Mouse (Mus musculus) neural tube, embryonic 14.5 days (tissue): Measurements from ENCODE around the gene Qsox1. TPM values are rescaled to one million over a fixed set of nuclear protein-coding genes. Genes with fewer than 3 reads are reported as not detected.

ENCODE experiments used
- ATAC-seq: fragments of 200-750 bp; cut with Nextera tagmentation; 2 replicates; pipeline ENCODE4 v1.8.0; 2017; ENCODE audit warnings: low read depth, mild to moderate bottlenecking, moderate TSS enrichment, moderate library complexity
- H3K27ac ChIP-seq: fragments of 300-500 bp; sonication (generic); 2 replicates; pipeline ENCODE4 v1.5.1; 2014; ENCODE audit warnings: low read depth, mild to moderate bottlenecking, control low read depth, low read length, moderate library complexity, mixed read lengths
- H3K27me3 ChIP-seq: fragments of 300-500 bp; sonication (generic); 2 replicates; pipeline ENCODE4 v1.6.1; 2014; ENCODE audit warnings: low read length; ENCODE audit not compliant: control insufficient read depth, insufficient read depth
- H3K36me3 ChIP-seq: fragments of 300-500 bp; sonication (generic); 2 replicates; pipeline ENCODE4 v1.6.1; 2014; ENCODE audit warnings: low read length, mixed read lengths; ENCODE audit not compliant: control insufficient read depth, insufficient read depth
- H3K4me1 ChIP-seq: fragments of 300-500 bp; sonication (generic); 2 replicates; pipeline ENCODE4 v1.6.1; 2014; ENCODE audit warnings: low read length; ENCODE audit not compliant: control insufficient read depth, insufficient read depth
- H3K4me2 ChIP-seq: fragments of 300-500 bp; sonication (generic); 2 replicates; pipeline ENCODE4 v1.6.1; 2014; ENCODE audit warnings: mild to moderate bottlenecking, low read depth, low read length, control low read depth
- H3K4me3 ChIP-seq: fragments of 300-500 bp; sonication (generic); 2 replicates; pipeline ENCODE4 v1.5.1; 2014; ENCODE audit warnings: low read depth, low read length, control low read depth, mixed read lengths
- H3K9ac ChIP-seq: fragments of 300-500 bp; sonication (generic); replicated peaks from 2 replicates; pipeline ENCODE4 v1.6.1; 2014; ENCODE audit warnings: low read depth, mild to moderate bottlenecking, control low read depth, low read length, mixed read lengths
- H3K9me3 ChIP-seq: fragments of 300-500 bp; sonication (generic); 2 replicates; pipeline ENCODE4 v1.6.1; 2016; ENCODE audit warnings: low read length; ENCODE audit not compliant: control insufficient read depth
- WGBS: fragments of 180-500 bp; shearing (Covaris S2); extraction: QIAGEN DNeasy Blood & Tissue Kit; methylation state at CpG from one replicate; pipeline ENCODE4 v1.1.7; 2014; 5-methylcytosine and 5-hydroxymethylcytosine counted together
- polyA plus RNA-seq: library from polyadenylated mRNA; unstranded; fragments of >200 nt; fragmentation: Nextera tagmentation; extraction: Ambion mirVana; gene quantifications from 2 replicates; pipeline ENCODE4 v1.2.1, GENCODE M21; 2014

Gene Qsox1
- polyA plus RNA-seq, 1 experiment from 2014 or later: 10.4 TPM

- WGBS: 26% methylated on average over 16 of the region's 16 CpGs
These were observed 22.3 kb downstream of the Qsox1 start for GRCm38 (mm10) chr1:155790111-155790974.

DNA sequence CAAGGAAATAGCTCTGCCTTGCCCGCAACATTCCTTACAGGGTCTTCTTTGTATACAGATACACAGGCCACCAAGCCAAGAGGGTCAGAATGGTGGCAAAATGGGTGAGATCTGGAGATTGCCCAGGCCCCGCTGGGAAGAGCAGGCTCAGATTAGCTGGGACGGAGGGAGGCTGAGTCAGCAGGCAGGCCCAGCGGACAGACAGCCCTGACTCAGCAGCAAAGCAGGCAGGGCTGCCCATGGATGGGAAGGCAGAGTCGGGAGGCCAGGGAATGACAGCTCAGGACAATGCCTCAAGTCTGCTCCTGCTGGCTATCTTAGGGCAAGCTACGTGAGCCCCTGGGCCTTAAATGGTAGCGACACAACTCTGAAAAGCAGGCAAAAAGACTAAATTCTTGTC lies 26.8 kb downstream of the Qsox1 start:
- Histone ChIP-seq H3K27ac (no peak overlapping the region), H3K4me1 (peaks cover 9% of the 10 kb centered on the region), H3K4me2 (no peak overlapping the region), H3K9ac (no peak overlapping the region), H3K27me3 (peaks cover 2% of the 10 kb centered on the region; the same call in 1 of the 2 replicates), H3K36me3 (peaks cover 16% of the 10 kb centered on the region), H3K9me3 (no peaks in the 10 kb centered on the region), H3K4me3 (no peak overlapping the region)
- ATAC-seq: no peak
- 59% methylated on average over 7 of the region's 7 CpGs for WGBS

More at GRCm38 (mm10) chr1:155790111-155790974, 22.3 kb downstream of the Qsox1 start:
- Histone ChIP-seq H3K27ac (peak overlapping the region; percentile 45), H3K4me2 (no peak overlapping the region), H3K9ac (no peak overlapping the region; the same call in 1 of the 2 replicates), H3K27me3 (no peaks in the 10 kb centered on the region), H3K36me3 (peaks cover 11% of the 10 kb centered on the region; the same call in 1 of the 2 replicates), H3K4me1 (peaks cover 12% of the 10 kb centered on the region), H3K4me3 (no peak overlapping the region), H3K9me3 (no peaks in the 10 kb centered on the region)
- ATAC-seq: peak; percentile 78

GRCm38 (mm10) chr1:155784343-155785205 lies 28.1 kb downstream of the Qsox1 start:
- Histone ChIP-seq H3K9ac (no peak overlapping the region), H3K27me3 (peaks cover 2% of the 10 kb centered on the region; the same call in 1 of the 2 replicates), H3K4me3 (no peak overlapping the region), H3K9me3 (no peaks in the 10 kb centered on the region), H3K27ac (no peak overlapping the region), H3K4me2 (no peak overlapping the region), H3K4me1 (no peaks in the 10 kb centered on the region), H3K36me3 (peaks cover 16% of the 10 kb centered on the region)
- 32% methylated on average over 19 of the region's 19 CpGs for WGBS
- ATAC-seq: peak; percentile 49; the same call in 1 of the 2 replicates

DNA sequence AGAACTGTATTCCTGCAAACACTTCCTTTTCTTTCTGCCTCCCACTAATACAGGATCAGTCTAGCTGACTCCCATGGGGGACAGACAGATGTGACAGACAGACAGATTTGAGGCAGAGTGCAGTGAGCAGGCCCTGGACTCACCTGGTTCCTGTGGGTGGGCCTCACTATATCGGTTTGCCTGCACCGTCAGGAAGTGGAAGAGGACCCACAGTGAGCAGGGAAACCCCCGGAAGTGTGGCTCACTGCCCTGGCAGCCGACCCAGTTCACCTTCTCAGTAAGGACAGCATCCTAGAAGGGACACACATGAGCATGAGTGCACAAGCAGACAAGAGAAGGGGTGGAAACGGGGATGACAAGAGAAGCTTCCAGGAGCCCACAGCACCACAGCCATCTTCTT lies 30.3 kb downstream of the Qsox1 start:
- H3K4me2 ChIP-seq: no peak overlapping the region
- H3K4me3 ChIP-seq: no peak overlapping the region
- no peaks in the 10 kb centered on the region for H3K9me3 ChIP-seq
- no peaks in the 10 kb centered on the region for H3K4me1 ChIP-seq
- H3K36me3 ChIP-seq: peaks cover 6% of the 10 kb centered on the region; the same call in 1 of the 2 replicates
- H3K27me3 ChIP-seq: peaks cover 5% of the 10 kb centered on the region
- no peak for ATAC-seq
- H3K9ac ChIP-seq: no peak overlapping the region
- 89% methylated on average over 5 of the region's 5 CpGs for WGBS
- H3K27ac ChIP-seq: no peak overlapping the region

- 74% methylated on average over 14 of the region's 14 CpGs for WGBS
- peaks cover 6% of the 10 kb centered on the region; the same call in 1 of the 2 replicates for H3K36me3 ChIP-seq
- no peak overlapping the region for H3K27ac ChIP-seq
- H3K4me1 ChIP-seq: no peaks in the 10 kb centered on the region
- no peak overlapping the region for H3K4me2 ChIP-seq
- no peak for ATAC-seq
- H3K9ac ChIP-seq: no peak overlapping the region
- H3K27me3 ChIP-seq: peaks cover 5% of the 10 kb centered on the region
- H3K4me3 ChIP-seq: no peak overlapping the region
- no peaks in the 10 kb centered on the region for H3K9me3 ChIP-seq
These were observed 34.8 kb downstream of the Qsox1 start for GRCm38 (mm10) chr1:155777641-155778625.

DNA sequence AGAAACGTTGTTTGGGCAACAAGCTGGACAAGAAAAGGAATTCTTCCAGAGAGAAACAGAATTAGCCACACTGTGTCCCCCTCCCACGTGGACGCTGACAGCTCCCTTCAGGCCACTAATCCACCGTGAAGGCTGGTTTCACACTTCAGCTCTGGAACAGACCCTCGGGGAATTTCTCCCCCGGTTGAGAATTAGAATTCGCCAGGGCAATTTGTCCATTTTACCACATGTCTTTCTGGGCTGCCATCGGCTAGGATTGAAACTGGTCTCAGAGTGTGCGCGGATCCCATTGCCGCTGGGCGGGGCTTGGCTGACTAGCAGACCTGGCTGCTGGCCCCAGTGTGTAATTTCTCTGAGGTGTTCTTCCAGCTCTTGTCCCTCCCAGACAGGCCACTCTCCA lies 53.5 kb downstream of the Qsox1 start:
- Histone ChIP-seq H3K4me3 (no peak overlapping the region), H3K9ac (no peak overlapping the region), H3K4me1 (no peaks in the 10 kb centered on the region), H3K27me3 (peaks cover 19% of the 10 kb centered on the region), H3K36me3 (no peaks in the 10 kb centered on the region), H3K27ac (no peak overlapping the region), H3K9me3 (no peaks in the 10 kb centered on the region), H3K4me2 (no peak overlapping the region)
- peak; percentile 86 for ATAC-seq
- 23% methylated on average over 12 of the region's 12 CpGs for WGBS

GRCm38 (mm10) chr1:155758711-155759110 lies 54.0 kb downstream of the Qsox1 start:
- no peak for ATAC-seq
- H3K4me1 ChIP-seq: no peaks in the 10 kb centered on the region
- WGBS: 74% methylated on average over 4 of the region's 4 CpGs
- peaks cover 22% of the 10 kb centered on the region for H3K27me3 ChIP-seq
- no peak overlapping the region for H3K4me2 ChIP-seq
- no peak overlapping the region for H3K4me3 ChIP-seq
- H3K9me3 ChIP-seq: no peaks in the 10 kb centered on the region
- H3K36me3 ChIP-seq: no peaks in the 10 kb centered on the region
- H3K27ac ChIP-seq: no peak overlapping the region
- H3K9ac ChIP-seq: no peak overlapping the region

DNA sequence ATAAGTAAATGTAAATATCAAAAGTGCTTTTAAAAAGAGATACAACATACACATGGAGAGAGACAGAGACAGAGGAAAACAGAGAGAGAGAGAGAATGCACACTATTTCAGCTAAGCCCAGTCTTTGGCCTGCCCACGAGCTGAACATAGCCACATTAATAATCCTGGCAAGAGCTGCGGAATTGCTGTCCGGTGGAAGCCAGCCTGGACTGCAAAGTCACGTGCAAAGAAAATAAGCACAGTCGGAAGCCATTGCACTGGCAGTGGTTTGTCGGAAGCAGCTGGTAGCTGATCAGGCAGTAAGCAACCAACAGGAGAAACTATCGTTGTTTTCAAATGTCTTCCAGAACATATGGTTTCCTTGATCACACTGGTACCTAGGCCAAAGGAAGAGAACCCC lies 55.1 kb downstream of the Qsox1 start:
- no peak overlapping the region for H3K27ac ChIP-seq
- H3K4me1 ChIP-seq: no peaks in the 10 kb centered on the region
- H3K4me3 ChIP-seq: no peak overlapping the region
- 44% methylated on average over 7 of the region's 7 CpGs for WGBS
- H3K9me3 ChIP-seq: no peaks in the 10 kb centered on the region
- H3K4me2 ChIP-seq: no peak overlapping the region
- no peak overlapping the region for H3K9ac ChIP-seq
- no peaks in the 10 kb centered on the region for H3K36me3 ChIP-seq
- ATAC-seq: no peak
- H3K27me3 ChIP-seq: peaks cover 22% of the 10 kb centered on the region
